Mouse (Mus musculus) granulocyte monocyte progenitor cell, adult 5-6 weeks (primary cell): ENCODE measurements around the gene Tpcn1. TPM values are rescaled to one million over a fixed set of nuclear protein-coding genes. Genes with fewer than 3 reads are reported as not detected.

Experiments used
- ATAC-seq: replicated peaks from 2 replicates; pipeline ENCODE4 v1.8.0; 2016; ENCODE audit warnings: mild to moderate bottlenecking, moderate TSS enrichment, inconsistent platforms; ENCODE audit not compliant: poor library complexity, severe bottlenecking
- total RNA-seq, 2 experiments: library from RNA; stranded (forward) in 1 of 2; stranded (reverse) in 1 of 2; fragments of 200-712, 200-1000 nt in 1 of 2; fragments of >200 nt in 1 of 2; fragmentation: Nextera tagmentation in 1 of 2; gene quantifications; 2 replicates each; pipeline ENCODE4 v1.2.3; 2014 to 2017

Gene Tpcn1
- total RNA-seq, 2 experiments from 2014 or later, result 14.1 to 41.5 TPM

DNA sequence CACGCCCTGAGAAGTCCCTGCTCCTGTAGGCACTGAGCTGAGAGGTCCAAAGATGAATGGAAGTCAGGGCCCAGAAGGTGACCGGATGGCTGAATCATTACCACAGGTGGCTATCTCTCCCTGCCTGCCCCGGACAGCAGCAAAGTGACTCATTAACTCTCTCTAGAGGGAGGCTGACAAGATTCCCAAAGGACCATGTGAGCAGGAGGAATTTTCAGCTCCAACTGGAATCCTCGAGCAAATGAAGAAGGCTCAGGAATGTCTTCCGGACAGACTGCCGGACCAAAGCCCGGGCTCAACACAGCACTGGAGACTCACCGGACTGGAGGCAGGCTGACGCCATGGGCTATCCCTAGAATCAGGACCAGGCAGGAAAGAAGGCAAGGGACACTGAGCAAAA lies 6.5 kb downstream of the Tpcn1 start:
- no peak for ATAC-seq

DNA sequence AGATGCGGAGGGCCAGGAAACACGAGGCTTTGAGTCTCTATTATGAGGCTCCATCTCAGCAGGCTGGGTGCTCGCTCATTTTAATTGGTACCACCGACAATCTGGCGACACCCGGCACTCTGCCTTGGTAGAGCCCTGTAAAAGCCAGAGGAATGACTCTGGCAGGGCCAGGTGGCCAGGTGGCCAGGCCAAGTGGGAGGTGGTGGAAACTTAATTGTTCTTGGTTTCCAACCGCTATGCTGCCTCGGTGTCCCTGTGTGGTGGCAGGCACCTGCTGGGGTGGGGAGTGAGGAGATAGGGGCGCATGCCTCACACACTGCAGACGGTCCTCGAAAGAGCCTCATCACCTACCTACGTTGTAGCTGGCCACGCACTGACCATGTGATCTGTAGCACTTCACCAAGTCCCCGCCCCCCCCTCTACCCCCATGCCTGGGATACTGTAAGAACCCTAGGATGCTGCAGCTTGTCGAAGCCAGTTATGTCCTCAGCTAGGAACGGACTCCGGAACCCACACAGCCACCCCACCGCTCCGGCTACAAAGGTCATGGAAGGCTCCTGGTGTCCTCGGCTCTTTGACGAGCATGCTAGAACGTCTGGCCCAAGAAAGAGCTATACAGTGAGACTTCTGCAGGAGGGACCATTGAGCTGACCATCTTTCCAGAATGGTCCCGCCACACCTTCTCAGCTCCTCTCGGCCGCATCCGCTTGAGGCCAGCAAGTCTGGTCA lies 8.4 kb downstream of the Tpcn1 start:
- ATAC-seq, result no peak

DNA sequence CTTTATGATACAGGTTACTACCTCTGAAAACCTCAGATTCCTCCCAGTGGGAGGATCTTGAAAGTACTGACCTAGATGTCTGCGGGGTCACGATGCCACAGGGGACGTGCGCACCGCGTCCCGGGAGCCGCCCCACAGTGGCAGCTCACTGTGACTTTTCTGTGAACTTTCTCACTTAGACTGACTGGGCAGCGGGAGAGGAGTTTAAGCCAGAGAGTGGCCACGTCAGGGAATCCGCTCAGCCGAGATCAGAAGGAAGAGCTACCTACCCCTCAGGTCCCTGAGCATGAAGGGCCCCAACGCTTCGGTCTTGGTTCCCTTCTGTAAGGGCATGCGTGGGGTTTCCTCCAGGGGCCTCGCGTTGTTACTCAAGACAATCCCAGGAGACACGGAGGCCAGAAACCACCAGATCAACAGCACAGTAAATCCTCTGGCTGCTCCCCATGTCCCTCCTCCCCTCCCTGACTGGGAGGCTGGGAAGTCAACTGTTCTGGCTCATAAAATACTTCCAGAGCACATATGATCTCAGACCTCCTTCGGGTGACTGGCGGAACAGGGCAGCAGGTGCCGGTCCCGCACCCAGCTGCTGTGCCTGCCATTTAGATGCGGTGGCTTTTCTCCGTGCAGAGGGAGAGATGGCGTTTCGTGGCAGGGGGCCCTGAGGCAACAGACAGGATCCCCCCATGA lies 9.1 kb downstream of the Tpcn1 start:
- ATAC-seq, result peak; percentile 47

DNA sequence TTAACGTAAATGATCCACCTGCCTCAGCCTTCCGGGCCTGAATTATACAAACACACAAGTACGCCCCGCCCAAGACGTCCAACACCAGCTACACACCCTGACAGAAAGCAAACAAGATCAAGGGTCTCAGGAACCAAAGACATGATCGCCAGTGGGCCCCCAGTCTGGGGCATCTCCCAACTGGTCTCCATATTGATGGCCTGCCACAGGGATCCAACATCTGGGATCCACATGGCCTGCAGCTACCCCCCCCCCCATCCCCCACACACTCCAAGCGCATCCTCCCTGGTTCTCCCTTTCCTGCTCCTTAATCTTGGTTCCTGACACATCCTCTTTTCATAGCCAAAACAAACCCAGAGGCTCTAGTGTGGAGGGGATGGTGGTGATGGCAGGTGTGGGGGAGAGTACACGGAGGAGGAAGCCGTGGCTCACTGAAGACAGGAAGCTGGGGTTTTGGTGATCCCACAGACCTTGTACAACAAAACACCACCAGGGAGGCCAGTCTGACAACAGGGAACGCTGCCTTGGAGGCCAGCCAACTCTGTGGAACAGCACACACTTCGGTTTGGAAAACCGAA lies 9.9 kb downstream of the Tpcn1 start:
- peak; percentile 77 for ATAC-seq

DNA sequence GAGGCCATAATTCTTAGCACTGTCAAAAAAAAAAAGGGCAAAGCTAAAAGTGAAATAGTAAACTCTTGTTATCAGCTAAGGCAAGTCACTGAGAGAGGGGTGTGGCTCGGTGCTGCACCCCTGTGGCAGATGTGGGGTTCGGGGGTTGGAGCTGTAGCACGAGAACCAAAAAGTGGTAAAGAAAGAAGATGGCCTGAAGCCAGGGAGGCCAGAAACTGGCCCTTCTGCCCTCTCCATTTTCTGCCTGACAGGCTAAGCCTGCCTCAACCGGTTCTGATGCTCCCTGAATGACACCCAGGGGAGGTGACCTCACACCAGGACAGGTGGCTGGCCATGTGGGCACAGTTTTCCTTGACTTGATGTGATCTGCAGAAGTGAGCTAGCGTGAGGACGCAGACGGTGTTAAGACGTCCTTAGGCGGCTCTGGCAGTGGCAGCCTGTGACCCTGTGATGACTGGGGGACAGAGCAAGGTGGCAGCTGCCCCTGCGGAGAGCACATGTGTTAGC lies 10.5 kb downstream of the Tpcn1 start:
- ATAC-seq, result 0 out of 2 replicates have a peak, but pooled peaks have one; percentile 18

DNA sequence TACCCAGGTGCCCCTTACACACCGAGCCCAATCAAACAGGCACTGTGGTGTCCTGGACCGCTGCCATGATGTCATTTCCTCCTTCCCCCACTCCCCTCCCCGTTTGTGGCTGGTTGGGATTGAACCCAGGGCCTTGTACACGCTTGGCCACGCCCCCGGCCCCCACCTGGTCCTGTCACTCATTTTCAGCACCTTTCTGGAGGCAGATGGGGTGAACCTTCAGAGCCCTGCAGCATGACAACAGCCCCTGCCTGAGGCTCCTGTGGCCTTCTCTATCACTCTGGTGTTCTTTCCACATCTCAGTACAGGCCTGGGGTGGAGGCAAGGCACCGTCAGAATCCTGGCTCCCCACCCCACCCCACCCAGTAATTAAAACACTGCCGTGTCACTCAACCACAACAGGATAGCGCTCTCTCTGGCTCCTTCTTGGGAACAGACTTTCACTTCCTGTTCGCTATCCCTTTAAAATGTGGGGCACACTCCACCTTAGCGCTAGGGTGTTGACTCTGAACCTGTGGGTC lies 11.6 kb downstream of the Tpcn1 start:
- ATAC-seq, result peak; percentile 53

DNA sequence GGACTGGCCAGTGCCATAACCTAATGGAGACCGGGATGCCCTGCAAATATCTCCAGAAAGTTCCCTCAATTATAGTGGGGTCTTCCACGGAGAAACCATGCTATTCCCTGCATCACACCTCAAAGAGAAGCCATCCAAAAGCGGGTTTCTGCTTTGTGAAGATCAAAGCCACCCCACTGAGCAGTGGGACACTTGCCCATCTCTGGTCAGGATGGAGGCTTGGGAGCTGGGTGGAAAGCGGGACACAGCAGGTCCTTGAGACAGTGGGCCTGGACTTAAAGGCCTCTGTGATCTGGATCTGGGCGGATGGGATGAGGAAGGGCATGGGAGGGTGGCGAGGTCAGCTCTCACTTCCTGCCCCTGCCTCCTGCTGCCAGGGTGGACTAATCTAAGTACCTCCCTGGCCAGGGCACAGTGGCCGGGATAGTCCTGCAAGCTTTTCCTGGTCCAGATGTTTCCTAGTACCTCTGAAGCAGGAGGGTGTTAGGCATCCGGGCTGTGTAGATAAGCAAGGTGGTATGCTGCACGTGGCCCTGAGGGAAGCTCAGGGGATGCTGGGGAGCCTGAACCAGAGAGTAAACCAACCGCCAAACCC lies 13.9 kb downstream of the Tpcn1 start:
- ATAC-seq, result no peak

DNA sequence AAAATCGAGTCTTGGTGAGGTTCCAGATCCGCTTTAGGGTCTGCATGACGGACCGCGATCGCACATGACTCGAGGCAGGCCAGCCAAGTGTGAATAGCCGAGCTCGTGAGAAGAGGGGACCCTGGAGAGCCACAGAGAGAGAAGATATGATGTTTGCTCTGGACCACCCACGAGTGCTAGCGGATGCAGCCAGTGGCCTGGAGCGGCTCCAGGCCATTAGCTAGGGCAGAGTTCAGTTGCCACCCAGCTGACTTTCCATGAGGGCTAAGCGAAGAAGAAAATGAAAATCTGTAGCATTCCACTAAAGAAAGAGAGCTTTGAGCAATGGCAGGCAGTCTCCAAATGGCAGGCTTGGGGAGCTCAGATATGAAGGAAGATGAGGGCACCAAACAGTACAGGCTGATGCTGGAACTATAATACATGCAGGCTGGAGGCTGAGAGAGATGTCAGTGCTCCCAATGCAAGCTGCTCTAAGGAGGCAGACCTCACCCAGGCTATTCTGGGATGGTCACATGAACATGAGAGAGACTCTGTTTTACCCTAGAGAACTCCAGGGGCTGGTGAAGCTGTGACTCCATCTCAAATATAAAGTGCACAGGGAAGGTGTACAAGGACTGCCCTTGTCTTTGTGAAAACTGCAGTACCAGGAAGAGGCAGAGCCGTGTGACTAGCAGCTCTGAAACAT lies 17.3 kb downstream of the Tpcn1 start:
- no peak for ATAC-seq

DNA sequence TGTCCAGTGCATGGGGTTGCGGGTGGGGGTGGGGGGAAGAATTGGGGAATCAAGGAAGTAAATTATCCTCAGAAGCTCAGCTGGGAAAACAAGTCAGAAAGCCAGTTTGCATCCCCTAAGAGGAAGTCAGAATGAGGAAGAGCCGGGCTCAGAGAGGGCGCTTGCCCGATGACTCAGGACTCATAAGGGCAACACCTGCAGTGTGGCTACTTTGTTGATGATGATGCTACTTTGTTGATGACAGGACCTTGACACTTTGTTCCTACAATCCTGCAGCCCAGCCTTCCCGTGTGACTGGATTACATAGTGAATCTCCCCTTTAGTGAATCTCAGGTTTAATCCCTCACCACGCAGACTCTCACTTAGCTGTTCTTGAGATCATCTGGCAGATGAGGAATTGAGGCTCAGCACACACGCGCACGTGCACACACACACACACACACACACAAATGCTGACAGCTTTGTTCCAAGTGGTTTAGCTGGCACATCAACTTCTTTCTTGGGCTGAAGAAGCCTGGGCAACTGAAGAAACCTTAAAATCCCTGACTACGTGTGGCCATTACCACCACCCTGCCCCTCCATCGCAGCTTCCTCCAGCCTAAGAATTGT lies 18.1 kb downstream of the Tpcn1 start:
- ATAC-seq, result peak; percentile 91

DNA sequence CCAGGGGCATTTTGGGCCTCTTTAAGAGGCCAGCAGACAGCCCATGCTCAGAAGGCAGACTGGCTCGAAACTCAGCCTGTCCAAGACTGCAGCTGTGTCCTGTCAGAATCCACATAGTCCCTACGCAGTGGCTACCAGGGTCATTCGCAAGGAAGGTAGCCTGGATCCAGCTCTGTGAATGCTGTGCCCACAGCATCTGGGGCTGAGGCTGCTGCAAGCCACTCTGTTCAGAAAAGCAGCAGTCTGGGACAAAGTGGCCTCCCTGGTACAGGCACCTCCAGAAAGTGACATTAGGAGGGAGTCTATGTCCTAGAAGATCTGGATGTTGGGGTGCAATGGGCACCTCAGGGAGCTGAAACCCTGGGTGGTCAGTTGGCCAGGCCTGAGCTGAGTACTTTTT lies 18.7 kb downstream of the Tpcn1 start:
- no peak; the same call in 1 of the 2 replicates for ATAC-seq

DNA sequence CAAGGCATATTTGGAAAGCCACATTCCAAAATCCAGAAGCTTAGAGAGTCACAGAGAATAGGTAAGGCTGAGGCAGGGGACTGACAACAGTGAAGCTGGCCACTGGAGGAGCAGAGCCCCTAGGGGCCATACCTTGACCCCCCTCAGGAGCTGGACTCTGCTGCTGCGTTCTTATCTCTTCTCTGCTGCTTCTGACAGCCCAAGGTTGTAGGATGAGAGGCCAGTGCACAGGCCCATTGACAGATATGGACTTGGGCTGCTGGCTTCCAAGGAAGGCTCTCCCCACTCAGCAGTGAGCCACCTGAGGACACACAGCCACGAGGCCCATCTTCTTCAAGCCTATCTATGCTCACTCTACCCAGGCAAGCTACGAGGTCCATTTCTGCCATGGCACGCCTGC lies 19.5 kb downstream of the Tpcn1 start:
- ATAC-seq, result no peak

DNA sequence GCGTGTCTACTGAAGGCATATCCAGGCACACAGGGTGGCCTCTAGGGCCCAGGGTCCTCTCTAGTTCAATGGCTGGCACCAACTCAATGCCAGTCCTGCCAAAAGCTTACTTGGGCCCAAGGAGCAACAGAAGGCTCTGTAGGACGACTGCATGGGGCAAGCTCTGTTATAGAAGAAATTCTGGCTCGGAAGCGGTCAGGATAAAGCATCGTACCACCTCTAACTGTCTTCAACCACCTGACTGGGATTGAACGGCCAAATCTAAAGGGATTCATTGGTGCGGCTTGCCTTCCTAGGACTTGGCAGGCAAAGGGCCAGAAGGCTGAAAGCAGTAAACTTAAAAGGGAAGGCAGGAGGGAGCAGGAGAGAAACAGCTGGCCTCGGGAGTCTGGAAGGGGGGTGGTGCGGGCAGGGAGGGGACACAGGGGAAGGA lies 20.1 kb downstream of the Tpcn1 start:
- no peak for ATAC-seq

DNA sequence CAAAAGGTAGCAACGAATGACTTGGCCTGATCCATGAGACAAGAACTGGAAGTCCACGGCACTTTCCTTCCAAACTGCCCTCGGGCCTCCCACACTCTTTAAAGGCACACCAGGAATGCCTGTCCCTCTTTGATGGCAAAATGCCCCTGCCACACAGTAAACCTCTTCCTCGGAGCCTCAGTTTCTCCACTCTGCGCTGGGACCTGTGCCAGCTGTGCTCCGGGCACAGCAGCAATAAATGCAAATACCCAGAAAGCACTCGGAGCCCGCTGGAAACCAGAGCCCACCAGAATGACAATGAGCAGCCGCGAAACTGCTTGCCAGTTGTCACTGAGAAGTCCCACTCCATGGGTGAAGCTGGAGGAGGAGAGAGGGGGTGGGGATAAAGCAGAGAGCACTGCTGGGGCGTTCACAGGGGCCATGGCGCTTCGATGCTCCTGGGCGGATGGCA lies 20.7 kb downstream of the Tpcn1 start:
- ATAC-seq, result no peak

DNA sequence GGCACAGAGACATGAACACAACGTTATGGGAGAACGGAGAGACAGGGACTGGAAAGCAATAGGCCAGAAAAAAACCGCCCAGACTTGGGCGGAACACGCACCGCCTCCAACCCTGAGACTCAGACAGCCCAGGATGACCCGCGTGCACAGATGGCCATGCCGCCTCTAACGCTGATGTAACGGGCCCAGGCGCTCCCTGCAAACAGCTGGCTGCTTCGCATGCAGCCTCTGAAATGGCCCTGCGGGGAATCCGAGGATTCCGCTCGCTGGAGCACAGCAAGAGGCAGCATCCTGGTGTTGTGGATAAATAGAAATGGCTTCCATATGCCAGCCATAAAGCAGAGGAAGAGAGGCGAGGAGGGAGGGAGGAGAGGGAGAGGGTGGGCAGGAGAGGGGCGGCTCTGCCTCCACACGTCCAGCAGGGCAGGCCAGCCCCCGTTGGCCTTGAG lies 21.2 kb downstream of the Tpcn1 start:
- no peak for ATAC-seq

DNA sequence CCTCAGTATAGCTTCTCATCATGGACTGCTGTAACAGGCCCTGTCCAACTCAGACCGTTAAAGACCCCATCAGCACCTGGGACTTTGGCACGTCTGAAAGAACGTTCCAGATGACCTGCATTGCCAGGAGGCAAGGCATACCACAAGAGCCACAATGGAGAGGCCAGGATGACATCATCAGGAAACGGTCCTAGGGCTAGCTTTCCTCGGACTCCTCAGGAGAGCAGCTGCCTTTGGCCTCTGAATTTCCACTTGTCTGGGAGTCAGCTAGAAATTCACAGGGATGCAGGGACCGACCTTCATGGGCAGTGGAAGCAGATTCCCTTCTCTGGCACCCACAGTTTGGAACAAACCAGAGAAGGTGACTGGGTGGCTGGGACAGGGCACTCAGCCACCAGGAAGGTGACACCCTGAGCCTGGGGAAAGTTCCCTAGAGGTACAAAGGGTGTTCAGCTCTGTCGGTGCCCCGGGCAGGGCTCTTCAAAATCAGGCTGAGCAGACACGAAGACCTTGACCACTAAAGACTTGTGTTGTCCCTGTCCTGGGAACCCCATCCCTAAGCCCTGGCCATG lies 21.7 kb downstream of the Tpcn1 start:
- no peak for ATAC-seq

DNA sequence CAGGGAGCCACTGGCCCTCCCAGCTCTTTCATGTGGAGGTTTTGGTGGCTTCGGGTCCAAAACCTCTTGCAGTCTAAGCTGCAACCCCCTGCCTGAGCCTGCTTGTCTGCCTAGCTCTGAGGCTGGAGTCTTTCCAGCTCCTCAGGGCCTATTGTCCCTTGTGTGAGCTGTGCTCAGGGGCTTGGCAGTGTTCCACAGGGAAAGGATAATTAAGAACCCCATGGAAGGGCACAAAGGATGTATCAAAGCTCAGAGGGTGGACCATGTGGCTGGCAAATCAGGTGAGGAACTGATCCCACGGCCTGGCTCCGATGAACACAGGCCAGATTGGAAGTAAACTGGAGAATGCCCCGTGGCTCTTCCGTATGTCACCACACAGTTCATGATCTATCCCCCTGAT lies 22.4 kb downstream of the Tpcn1 start:
- no peak for ATAC-seq

DNA sequence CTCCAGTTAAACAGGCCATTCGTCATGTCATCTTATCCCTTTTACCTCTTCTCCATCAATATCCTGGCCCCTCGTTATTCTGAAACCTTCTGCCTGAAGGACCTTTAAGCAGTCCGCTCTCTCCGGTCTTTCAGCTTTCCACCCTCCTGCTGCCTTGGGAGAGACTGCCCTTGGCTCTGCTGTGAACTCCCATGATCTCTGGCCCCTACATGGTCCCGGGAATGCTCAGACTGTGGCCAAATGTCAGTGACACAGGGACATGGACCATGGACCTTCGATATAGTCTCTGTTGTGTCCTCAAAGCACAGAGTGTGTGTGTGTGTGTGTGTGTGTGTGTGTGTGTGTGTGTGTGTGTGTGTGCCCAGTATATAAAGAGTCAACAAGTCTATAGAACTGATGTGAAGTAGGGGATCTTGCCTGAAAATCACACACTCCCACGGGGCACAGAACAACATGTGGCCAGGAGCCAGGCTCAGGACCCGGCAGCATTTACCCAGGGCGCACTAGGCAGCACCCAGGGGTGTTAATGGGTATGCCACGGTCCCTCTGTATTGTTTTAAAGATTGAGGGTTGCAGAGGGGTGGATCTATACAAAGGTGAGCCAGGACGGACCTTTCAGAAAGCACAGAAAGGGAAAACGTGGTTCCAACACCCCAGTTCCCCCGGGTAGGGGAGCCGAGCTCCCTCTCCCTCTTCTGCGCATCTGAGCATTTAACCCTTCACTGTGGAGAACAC lies 23.1 kb downstream of the Tpcn1 start:
- no peak for ATAC-seq

DNA sequence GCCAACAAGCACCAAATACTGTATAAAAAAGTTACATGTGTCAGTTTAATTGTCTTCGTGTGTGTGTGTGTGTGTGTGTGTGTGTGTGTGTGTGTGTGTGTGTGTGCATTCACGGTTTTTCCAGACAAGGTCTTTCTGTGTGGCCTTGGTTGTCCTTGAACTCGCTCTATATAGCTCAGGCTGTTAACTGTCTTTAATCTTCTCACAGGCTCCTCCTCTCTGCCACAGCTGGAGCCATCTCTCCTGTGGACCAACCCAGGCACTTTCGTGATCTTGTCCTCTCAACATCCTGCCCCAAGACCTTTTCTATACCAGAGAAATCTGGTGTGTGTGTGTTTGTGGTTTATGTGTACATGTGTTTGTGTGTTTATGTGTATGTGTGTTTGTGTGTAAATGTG lies 24.6 kb downstream of the Tpcn1 start:
- ATAC-seq, result no peak
